Mouse (Mus musculus): ENCODE measurements around the gene Diras2. TPM values are rescaled to one million over a fixed set of nuclear protein-coding genes. Genes with fewer than 3 reads are reported as not detected.

The Diras2 gene
- polyA plus RNA-seq, 1 experiment from 2014 or later, result 0.71 TPM

DNA sequence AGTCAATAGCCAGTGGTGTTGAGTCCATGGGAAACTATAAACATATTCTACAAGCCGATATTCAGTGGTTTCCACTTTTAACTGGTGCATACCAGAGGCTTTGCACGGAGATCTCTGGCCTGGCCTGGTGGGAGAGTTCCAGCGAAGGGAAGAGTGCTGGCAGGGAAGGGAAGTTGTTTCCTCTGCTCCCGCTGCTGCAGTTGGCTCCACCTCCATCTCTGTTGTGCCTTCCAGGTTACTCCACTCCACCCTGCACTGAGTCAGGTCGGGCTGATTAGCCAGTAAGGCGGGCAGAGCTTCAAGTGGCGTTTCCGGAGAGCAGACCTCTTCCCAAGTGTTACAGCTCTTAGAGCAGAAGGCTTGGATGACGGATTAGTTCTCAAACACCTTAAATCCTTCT is 75.8 kb downstream of the Diras2 start:
- Histone ChIP-seq H3K4me3 (replicated peaks) (no peak overlapping the region), H3K4me2 (replicated peaks) (no peak overlapping the region), H3K27ac (replicated peaks) (0 out of 2 replicates have a peak overlapping the region, but pooled peaks have one; percentile 17), H3K36me3 (no peaks in the 10 kb centered on the region), H3K4me1 (peaks cover 15% of the 10 kb centered on the region), H3K27me3 (no peaks in the 10 kb centered on the region), H3K9me3 (replicated peaks) (no peaks in the 10 kb centered on the region), H3K9ac (no peak overlapping the region)
- 31% methylated on average over 9 of the region's 9 CpGs for WGBS
- ATAC-seq (ENCODE audit: insufficient number of reproducible peaks, low FRiP score, low TSS enrichment, low read depth), result no peak

DNA sequence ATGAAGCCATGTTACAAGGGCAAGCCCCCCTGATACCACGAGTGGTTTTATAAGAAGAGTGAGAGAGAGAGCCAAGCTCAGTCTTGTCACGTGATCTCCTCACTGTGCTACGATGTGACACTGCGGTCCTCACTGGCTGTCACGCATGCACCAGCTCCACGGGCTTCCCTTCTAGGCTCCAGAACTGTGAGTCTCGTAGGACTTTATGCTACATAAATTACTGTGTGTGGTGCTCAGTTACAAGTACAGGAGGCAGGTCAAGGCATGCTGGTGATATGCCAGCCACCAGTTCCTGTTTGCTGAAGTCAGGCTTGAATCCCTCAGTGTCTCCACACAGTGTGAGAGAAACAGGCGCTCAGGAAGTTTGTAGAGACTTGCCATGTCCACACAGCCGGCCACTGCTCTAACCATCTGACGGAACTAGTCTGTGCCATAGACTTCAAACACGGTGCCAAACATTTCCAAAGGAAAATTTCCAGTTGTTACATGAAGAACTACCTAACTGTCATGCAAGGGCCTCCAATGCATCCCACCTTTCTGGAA is 76.3 kb downstream of the Diras2 start:
- H3K4me2 ChIP-seq (replicated peaks), result no peak overlapping the region
- no peaks in the 10 kb centered on the region for H3K9me3 ChIP-seq (replicated peaks)
- peaks cover 15% of the 10 kb centered on the region for H3K4me1 ChIP-seq
- H3K36me3 ChIP-seq, result no peaks in the 10 kb centered on the region
- 0 out of 2 replicates have a peak overlapping the region, but pooled peaks have one; percentile 17 for H3K27ac ChIP-seq (replicated peaks)
- no peak for ATAC-seq (ENCODE audit: insufficient number of reproducible peaks, low FRiP score, low TSS enrichment, low read depth)
- 61% methylated on average over 11 of the region's 11 CpGs for WGBS
- no peak overlapping the region for H3K4me3 ChIP-seq (replicated peaks)
- H3K27me3 ChIP-seq, result no peaks in the 10 kb centered on the region
- H3K9ac ChIP-seq, result no peak overlapping the region

Other genes with a start within 250 kb of the Diras2 start
- 3.0 and 3.6 TPM in 2 replicates for gene Syk, start 51.9 kb upstream of the Diras2 start, polyA plus RNA-seq (2015; fragmentation: Nextera tagmentation; extraction: Ambion mirVana)